Mouse (Mus musculus) CD4-positive helper T cell, adult 2 months (primary cell): ENCODE data around the gene Smim23.

Experiments
- DNase-seq: peaks from one replicate; pipeline ENCODE4 v3.0.0-alpha.2; 2012; ENCODE audit warnings: low read depth, missing footprints, low spot score

The Smim23 gene

GRCm38 (mm10) chr11:32780747-32781536, 43.5 kb downstream of the Smim23 start:
- DNase-seq = peak; percentile 26

GRCm38 (mm10) chr11:32768642-32769343, 55.6 kb downstream of the Smim23 start:
- DNase-seq = peak; percentile 73
